Mouse (Mus musculus): Measurements from ENCODE around the gene Tmem120b. TPM values are rescaled to one million over a fixed set of nuclear protein-coding genes. Genes with fewer than 3 reads are reported as not detected.

Gene Tmem120b
- total RNA-seq, 2 experiments from 2014 or later = 18.9 to 19.0 TPM

DNA sequence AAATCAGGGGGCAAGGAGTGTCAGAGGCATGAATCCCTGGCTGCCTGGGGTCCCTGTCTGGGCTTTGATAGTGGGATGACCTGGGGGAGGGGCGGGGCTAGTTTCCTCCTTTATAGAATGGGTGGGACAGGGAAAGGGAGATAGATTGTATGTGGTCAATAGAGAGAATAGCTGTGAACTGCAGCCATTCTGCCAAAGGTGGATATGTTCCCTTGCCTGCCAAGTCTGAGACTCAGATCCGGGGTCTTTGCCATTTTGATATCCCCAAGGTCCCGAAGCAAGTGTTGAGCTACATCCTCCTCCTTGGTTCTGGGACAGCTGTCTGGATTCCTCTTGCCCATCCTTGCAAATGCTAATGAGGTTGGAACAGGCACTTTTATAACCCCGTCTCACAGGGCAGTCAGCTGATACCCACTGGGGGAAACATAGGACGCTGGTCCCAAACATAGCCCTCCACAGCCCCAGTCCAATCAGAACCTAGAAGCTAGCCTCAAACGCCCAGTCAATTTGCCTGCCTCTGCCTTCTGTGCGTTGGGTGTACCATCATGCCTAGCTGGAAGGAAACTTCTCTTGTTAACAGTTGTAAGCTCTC lies 52.5 kb downstream of the Tmem120b start:
- intact Hi-C loops (cut with DNase I) = no loop called here
- DNase-seq = no peak

- DNase-seq = no peak
- intact Hi-C loops (cut with DNase I) = no loop called here
Measured at GRCm38 (mm10) chr5:123122181-123122580, 54.0 kb downstream of the Tmem120b start.

DNA sequence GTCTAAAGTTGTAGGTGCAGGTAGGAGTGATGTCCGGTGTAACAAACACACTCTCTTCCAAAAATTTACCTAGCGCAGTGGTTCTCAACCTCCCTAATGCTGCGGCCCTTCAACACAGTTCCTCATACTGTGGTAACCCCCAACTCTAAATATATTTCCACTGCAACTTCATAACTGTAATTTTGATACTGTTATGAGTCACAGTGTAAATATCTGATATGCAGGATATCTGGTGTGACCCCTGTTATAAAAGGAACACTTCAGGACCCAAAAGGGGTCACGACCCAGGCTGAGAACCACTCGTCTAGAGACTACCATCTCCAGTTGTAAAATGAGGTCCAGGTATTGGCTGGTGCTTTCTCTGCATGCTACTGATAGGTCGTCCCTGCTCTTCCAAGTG lies 56.9 kb downstream of the Tmem120b start:
- DNase-seq = no peak
- intact Hi-C loops (cut with DNase I) = no loop called here

DNA sequence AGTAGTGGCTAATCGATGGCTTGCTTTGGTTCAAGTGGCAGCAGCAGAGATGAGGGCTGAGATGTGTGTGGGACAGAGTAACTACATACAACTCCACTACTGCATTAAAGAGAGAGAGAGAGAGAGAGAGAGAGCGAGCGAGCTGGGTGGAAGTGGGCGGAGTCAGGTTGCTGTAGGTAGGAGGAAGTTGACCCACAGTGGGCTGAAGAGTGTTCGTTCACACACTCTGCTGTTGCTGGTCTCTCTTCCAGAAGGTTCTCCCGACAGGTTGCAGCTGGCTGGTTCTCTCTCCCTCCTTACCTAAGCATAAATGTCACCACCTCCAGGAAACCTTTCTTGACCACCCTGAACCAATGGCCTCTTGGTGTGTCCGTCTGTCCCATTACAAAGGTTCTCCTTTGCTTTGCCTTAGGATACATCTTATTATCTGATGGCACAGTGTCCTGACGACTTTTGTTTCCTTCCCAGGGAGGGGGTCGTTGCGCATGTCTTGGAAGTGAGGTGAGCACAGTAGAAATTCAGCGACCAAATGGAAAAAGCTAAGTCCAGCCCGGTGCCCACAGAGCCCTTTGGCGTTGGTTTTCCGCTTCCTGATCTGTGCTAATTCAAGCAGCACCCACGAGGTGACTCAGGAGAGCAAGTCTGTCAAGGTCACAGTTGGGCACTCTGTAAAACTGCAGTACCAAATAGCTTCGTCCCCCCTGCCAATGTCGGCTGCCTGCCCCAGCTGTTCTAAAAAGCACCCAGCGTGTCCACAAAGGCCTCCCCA lies 57.6 kb downstream of the Tmem120b start:
- DNase-seq = no peak
- intact Hi-C loops (cut with DNase I) = no loop called here

- intact Hi-C loops (cut with DNase I) = no loop called here
- no peak for DNase-seq
Measured at GRCm38 (mm10) chr5:123127031-123127430, 58.8 kb downstream of the Tmem120b start.

- intact Hi-C loops (cut with DNase I) = no loop called here
Measured at GRCm38 (mm10) chr5:123128426-123129169, 60.4 kb downstream of the Tmem120b start.

DNA sequence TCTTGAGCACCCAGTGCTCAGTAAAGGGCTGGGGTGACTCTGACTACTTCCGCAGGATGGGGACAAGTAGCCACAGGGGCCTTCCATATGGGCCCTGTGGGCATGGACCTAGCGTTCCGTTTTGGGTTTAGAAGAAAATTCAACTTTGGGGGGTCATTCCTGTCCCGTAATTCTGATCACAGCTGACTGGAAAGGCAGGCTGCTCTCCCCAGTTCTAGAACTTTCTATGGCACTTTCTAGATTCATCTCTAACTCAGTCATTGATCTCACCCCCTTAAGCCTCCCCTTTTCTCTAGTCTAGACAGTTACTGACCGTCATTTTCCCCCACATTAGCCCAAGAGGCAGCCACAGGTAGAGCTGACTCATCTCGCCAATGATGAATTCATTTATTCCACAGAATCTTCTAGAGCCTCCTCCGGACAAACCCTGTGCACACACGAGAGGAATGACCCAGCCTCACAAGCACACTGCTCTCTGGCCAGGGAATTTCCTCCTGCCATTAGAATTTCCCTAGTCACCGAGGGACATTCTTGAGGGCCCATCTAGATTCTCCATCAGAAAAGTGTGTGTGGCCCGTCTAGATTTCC lies 61.0 kb downstream of the Tmem120b start:
- intact Hi-C loops (cut with DNase I) = no loop called here
- no peak for DNase-seq

More at GRCm38 (mm10) chr5:123128426-123129169, 60.4 kb downstream of the Tmem120b start:
- DNase-seq = no peak

DNA sequence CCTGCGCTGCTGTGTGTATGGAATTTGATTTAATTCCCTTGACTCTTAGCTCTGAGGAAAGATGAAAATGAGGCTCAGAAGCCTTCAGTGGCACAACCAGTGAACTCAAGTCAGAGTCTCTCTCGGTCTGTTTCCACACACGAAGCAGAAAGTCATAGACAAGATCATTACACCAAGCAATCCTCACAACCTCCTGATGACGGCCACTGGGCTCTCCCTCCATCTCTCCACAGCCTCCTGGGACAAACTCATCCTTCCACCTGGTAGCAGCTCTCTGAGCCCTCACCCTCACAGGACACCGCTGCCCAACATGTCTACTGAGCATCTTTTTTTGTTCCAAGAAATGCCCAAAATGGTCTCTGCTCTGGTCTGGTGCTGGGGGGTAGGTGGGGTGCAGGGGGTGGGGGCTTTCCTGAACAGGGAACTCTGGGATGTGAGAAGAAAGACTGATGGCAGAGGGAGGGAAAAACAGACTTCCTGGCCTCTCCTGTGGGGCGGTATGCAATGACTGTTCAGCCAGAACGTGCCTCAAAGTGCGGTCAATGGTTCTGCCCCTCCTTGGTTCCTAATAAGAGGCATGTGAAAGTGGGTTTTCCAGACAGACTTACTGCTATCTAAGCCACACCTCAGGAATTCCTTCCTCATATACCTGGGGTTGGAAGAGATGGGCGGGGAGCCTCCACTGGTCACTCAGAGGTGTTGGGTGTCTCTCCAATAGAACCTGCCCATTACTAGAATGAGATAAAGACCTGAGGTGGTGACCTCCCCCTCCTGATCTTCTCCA lies 62.0 kb downstream of the Tmem120b start:
- DNase-seq = no peak
- intact Hi-C loops (cut with DNase I) = loop anchor here (5.0 kb wide), 2 partner anchors 42 to 63 kb away; partner anchors contain the start of gene Tmem120b

GRCm38 (mm10) chr5:123130814-123131148 lies 62.6 kb downstream of the Tmem120b start:
- DNase-seq = no peak
- intact Hi-C loops (cut with DNase I) = loop anchor here (5.0 kb wide), 2 partner anchors 42 to 63 kb away; partner anchors contain the start of gene Tmem120b

DNA sequence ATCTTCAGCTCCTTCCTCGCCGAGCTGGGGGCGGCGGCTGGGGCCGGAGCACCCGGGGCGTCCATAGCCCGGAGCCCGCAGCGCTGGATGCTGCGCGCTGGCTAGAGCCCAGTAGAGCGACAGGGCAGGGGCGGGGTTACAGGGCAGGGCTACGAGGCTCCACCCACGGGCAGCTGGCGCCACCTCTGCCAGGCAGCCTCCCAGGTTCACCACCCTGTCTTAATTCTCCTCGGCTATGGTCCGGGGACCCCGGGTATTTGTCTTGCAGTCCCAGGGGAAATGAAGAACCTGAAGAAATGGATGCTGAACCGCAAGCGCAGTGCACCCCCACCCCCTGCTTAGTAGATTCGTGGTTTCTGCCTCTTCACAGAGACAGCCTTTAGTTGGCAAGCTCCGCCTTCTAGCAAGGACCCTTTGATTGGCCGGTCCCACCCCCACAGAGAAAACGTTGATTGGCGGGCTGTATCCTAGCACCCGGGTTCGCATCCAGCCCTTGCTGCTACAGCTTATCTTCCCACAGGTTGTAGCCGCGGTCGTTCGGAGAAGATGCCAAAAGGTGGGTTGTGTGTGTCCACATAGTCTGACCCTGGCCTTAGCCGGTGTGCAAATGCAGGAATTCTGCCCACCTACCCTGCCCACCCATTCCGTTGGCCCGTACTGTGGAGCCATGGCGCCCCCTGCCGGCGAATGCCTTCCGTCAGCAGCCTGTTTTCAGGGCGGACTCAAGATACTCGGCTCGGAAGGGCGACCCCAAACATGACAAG lies 64.3 kb downstream of the Tmem120b start, which contains the start of gene Rhof:
Gene Rhof (minus strand): TSS at position 385 of the 764 bp plus-strand sequence.
- DNase-seq = peak; percentile 77 to 80
- intact Hi-C loops (cut with DNase I) = loop anchor here (2.0 to 5.0 kb wide), 4 partner anchors 16 to 65 kb away; partner anchors contain the start of gene Tmem120b

DNA sequence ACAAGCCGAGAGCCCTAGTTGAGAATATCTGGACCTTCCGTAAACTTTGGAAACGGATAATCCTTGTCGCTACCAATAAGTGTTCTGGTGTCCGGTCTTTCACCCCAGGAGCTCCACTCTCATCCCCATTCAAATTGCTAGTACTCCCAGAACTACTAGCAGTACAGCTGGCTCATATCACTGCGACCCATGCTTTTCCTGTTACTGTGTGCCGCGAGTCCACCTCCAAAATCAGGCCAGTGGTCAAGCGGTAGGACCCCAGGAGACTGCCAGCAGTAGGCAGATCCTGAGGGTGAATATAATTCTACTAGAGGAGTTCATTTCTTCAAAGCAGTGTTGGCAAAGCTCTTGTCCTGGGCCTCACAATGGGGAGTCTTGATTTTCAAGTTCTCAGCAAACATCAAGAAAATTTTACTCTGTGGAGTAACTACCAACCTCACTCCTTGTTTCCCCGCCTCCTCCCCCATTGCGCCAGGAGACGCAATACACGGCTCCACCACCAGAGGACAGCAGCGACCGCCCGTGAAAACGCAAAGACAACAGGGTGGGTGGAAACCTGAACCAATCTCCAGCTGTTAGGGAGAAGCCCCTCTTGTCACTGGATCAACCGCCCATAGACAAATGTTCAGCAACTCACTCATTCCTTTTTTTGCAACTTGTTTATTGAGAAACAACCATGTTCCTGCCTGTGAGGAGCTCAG lies 65.0 kb downstream of the Tmem120b start:
- peak; percentile 86 to 90 for DNase-seq
- intact Hi-C loops (cut with DNase I) = loop anchor here (2.0 to 5.0 kb wide), 4 partner anchors 16 to 66 kb away; partner anchors contain the start of gene Tmem120b

- intact Hi-C loops (cut with DNase I) = loop anchor here (2.0 to 5.0 kb wide), 4 partner anchors 15 to 66 kb away; partner anchors contain the start of gene Tmem120b
- no peak for DNase-seq
Measured at GRCm38 (mm10) chr5:123133784-123134143, 65.5 kb downstream of the Tmem120b start.

DNA sequence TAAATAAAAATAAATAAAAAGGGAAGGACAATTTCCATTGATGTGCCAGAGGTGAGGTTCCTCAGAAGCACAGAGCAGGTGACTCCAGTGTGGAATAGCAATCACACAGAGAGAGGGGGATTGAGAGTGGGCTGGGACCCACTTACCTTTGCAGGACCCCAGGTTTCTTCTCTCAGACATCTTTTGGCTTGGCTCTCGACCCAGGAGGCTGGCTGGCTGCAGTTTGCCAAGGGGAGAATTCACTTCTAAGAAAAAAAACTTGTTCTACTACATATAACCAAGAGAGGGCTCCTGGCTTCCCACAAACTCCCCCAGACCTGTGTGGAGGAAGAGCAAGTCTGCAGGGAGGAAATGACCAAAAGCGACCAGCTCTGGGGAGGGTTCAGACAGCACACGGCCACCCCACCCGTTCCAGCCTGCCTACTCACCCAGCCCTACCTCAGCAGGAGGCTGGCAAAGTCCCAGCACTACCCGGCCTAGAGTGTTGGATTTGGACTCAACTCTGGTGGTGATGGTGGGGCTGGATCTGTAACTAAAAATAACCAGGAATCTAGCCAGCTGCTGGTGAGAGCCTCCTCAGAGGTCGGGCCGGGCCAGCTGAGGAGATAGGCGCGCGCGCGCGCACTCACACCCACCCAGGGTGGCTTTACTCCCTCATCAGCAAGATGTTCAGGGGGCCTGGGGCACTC lies 66.1 kb downstream of the Tmem120b start:
- DNase-seq = peak; percentile 63 to 75
- intact Hi-C loops (cut with DNase I) = loop anchor here (5.0 kb wide), 2 partner anchors 38 to 67 kb away; partner anchors contain the start of gene Tmem120b

DNA sequence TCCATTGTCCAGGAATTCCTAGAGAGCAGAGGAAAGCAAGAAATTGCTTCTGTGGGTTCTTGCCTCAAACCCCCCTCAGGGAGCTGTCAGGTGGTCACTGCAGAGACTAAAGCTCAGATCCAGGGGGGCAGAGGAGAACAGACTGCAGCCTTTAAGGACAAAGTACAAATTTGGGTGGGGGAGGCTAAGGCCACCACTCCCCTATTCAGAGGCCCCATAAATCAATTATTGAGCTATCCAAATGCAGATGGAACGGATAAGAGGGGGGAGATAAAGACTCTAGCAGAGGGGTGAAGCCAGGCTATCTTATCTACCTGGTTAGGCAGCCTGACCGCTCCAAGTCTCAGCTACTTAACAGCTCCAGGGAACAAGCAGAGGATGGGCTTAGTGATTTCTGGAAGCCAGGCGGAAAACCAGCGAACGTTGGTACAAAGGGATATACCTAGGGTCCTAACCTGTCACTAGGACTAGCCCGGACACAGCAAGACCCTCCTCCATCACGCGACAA lies 66.7 kb downstream of the Tmem120b start:
- DNase-seq = no peak

GRCm38 (mm10) chr5:123135471-123136360 lies 67.5 kb downstream of the Tmem120b start:
- intact Hi-C loops (cut with DNase I) = loop anchor here (5.0 kb wide), 1 partner anchor 118 kb away; the partner anchor contains the start of gene Orai1
- peak; percentile 90 to 92 for DNase-seq

More for the DNA sequence above, 66.7 kb downstream of the Tmem120b start:
- intact Hi-C loops (cut with DNase I) = loop anchor here (5.0 kb wide), 3 partner anchors 37 to 118 kb away; partner anchors contain the start of genes Orai1 and Tmem120b

- DNase-seq = peak; percentile 88 to 89
- intact Hi-C loops (cut with DNase I) = loop anchor here (5.0 kb wide), 1 partner anchor 119 kb away; the partner anchor contains the start of gene Orai1
Measured at GRCm38 (mm10) chr5:123136361-123137043, 68.3 kb downstream of the Tmem120b start.

Data from gastrocnemius, postnatal 36 days (tissue).